Mouse (Mus musculus) adrenal gland, postnatal 25 days (tissue): ENCODE data around the gene Pdzd8. TPM values are rescaled to one million over a fixed set of nuclear protein-coding genes. Genes with fewer than 3 reads are reported as not detected.

Experiments used
- DNase-seq: peaks from one replicate; pipeline ENCODE4 v3.0.0; 2021; ENCODE audit warnings: mixed read lengths
- total RNA-seq: library from RNA; stranded (reverse); gene quantifications from 2 replicates; pipeline ENCODE4 v1.2.3, GENCODE M21; 2021

Gene Pdzd8
- total RNA-seq, 1 experiment from 2014 or later, result 38.9 TPM

DNA sequence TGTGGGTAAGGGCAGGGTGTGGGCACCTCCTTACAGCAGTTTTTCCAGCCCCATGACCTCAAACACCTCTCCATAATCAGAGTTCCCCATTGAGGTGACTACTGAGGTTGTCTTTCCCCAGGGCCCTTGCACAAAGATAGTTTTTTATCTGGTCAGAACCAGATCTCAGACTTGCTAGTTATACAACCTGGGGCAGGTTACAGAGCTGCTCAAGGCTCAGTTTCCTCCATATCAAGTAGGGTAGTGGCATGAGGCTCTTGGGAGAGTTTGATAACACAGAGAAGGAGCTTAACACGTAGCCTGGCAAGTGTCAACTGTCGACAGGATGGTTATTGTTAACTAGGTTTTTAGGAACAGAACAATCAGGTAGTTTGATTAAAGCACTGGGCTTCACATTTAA is 9.3 kb upstream of the Pdzd8 start:
- no peak for DNase-seq

DNA sequence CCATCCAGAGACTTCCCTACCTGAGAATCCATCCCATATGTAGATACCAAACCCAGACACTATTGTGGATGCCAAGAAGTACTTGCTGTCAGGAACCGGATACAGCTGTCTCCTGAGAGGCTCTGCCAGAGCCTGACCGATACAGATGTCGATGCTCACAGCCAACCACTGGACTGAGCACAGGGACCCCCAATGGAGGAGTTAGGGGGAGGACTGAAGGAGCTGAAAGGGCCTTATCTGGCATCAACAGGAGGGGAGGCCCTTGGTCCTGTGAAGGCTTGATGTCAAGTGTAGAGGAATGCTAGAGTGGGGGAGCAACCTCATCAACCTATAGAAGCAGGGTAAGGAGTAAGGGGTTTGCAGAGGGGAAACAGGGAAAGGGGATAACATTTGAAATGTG is 7.2 kb upstream of the Pdzd8 start:
- DNase-seq, result no peak

DNA sequence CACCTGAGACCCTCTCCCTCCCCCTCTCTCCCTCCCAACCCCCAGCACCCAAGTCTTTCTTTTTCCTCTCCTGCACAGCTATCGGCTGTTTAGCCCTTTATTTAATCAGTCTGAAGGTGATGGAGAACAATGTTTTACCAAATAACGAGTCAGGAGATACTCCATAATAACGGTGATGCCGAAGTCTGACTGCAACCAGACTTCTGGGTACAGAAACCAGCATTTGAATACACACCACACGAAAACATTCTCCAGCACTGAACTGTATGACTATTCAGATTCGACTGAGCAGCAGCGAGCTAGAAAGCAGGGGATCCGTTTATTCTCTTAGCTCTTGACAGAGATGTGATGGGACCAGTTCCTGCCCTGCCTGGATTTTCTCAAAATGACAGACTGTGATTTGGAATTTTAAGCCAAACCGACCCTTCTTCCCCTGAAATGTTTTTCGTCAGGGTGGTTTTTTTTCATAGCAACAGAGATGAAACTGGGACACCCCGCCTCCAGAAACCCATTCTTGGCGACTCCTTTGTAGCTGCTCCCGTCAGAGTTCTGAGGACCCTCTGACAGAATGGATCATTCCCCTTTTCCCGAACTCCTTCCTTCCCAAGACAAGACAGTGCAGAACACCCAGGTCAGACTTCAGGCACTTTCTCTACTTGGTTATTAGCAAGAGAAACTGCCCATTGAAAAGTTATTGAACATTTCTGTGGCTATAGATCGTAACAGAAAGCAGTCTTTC is 5.7 kb upstream of the Pdzd8 start:
- DNase-seq, result no peak

DNA sequence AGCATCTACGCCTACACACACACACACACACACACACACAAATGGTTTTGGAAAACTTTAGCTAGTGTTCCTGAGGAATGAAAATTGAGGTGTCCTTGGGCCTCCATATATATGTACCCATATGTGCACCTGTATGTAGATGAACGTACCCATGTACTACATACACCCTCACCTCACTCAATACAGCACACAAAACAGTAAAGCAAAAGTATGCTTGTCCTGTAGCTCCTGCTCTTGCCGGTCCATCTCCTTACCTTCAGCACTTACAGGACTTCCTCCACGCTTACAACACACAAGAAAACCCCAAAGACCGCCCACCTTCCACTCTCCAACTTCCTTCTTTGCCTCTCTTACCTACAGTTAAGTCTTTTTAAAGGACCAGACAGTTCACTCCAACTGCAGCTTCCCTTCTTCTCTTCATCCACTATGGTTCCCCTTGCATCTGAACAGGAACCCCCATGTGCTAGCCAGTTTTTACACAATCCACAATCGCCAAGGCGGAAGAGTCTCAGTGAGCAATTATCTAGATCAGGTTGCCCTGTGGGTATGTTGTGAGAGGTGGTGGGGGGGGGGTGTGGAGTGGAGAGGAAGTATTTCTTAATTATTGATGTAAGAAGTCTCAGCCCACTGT is 4.8 kb upstream of the Pdzd8 start:
- DNase-seq, result no peak

DNA sequence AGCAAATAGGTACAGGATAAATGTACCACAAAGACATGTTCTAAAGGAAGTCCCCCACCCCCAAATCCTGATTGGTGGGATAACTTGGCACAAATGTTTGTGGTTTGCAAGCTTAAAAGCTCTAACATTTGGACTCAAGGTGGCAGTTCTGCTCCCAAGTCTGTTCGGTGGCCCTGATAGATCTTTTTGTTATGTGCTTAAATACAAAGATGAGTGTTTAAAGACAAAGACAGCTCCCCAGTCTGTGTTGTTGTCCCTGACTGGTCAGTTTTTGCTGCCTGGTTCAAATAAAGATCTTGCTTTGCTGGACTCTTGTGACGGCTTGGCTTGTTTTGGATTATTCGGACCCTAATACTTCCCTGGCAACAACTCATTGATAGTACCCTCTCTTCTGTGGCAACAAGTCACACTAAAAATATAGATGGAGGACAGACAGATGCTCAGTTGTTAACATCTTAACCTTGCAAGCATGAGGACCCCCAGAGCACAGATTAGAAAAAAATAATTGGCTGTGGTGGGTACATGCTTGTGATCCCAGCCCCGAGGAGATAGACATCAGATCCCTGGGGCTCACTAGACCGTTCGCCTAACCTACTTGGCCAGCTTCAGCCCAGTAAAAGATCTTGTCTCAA is 3.9 kb upstream of the Pdzd8 start:
- DNase-seq, result no peak

DNA sequence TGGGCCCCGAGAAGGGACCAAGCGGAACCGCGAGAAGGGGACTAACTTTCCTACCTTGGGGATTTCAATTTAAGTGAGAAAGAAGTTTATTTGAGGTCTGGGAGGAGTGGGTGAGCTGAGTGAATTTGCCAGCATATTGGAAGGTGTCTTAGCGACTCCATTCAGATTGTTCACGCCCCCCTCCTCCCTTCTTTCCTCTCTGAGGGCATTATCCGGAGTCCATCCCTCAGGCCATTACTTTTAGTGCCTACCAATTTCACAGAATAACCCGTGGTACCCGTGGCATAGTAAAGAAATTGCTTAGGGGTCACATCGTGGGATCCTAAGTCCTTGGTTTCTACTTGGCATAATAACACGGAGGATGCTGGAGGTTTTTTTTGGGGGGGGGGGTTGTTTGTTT is 745 bp upstream of the Pdzd8 start:
- DNase-seq, result no peak

DNA sequence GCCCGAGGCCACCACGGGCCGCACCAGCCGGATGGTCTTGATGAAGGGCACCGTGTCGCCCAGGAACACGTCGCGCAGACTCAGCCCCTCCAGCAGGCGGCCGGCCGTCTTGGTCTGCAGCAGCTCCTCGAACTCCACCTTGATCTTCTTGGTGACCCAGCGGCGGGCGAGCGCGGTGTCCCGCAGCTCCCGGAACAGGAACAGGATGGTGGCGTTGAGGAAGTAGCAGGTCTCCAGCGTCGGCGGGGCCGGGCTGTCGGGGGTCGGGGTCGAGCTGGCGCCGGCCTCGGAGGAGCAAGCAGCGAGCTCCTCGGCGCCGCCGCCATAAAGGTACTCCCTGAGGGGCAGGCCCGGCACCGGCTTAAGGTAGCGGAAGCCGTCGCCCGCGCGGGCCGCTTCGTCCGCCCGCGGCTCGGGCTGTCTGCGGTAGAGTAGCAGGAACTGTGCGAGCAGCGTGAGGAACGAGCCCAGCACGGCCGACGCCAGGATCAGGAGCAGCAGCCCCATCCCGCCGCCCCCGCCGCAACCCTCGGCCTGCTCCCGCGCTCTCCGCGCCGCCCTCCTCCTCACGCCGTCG is 411 bp downstream of the Pdzd8 start:
- DNase-seq, result peak; percentile 50

DNA sequence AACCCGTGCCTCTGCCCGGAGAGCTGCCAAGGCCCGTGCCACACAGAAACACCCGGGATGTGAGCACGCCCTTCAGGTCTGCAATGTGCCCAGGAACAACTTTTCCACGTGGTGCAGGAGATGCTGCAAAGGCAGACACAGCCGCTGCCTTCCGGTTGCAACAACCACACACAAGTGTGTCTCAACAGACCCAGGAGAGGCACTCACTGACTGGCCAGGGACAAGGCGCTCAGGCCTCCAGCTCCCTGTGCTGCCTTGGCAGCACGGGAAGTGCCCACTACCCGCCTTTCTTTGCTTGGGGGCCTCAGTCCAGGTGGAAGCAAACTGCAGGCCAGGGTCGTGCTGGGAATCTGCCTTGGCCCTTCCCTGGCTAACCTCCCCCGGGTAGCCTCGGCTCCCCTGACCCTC is 1.3 kb downstream of the Pdzd8 start:
- DNase-seq, result peak; percentile 21

DNA sequence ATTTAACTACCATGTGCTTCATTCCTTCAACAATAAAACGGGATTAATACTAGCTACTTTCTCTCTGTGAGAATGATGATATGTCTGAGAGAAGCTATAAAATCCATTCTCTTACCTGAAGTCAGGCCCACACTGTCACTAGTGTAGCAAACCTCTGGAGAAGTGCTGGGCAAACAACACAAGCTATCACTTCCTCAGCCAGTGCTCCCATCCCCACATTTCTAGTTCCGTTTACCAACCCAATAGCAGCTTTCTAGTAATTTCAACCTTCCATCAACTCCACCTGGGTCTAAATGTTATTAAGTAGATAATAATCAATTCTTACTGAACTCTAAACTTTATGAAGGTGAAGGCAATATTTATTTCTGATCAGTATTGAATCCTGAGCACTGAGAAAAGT is 2.6 kb downstream of the Pdzd8 start:
- DNase-seq, result no peak

DNA sequence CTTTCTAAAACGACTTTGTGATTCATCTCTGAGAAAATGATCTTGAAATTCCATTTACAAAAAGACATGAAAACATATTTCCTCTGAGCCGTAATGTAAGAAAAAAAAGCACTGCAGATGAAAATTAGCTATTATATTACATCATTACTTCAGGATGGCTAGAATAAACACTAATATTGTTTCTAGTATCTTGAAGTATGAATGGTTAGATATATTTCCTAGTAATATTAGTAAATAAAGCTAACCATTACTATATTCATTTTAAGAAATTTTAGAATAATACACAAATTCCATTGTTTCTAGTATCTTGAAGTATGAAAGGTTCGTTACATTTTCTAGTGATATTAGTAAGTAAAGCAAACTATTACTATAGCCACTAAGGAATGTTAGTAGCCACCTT is 5.7 kb downstream of the Pdzd8 start:
- DNase-seq, result no peak

DNA sequence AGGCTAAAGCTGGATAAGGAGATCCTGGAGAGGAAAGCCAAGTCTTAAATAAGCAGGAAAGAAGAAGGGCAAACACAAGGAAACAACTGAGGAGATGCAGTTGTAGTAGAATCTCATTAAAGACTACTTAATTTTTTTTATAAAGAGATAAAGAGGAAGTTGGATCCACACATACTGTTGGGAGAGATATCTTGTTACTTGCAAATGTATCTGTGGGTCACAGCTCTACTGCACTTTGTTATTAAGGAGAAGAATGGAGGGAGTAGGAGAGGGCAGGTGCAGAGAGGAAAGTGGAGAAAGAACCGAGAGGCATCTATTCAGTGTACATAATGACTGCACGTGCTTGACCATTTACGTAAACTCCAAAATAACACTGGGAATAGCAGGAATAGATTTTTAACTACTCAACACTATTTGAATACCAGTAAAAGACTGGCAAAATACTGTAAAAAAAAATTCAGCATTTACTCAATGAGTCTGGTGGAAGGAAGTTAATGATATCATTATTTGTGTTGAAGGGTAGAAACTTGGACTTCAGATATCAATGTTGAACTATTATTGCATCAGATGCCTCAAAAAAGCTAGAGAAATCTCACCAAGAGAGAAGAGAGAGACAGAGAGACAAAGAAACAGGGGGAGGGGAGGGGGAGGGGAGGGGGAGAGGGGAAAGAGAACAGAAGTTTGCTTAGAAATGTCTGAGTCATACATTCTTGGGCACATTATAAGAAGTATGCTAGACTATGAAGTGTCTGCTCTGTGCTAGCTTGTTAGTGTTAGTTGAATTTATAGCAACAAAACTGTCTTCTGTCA is 7.5 kb downstream of the Pdzd8 start:
- DNase-seq, result no peak

DNA sequence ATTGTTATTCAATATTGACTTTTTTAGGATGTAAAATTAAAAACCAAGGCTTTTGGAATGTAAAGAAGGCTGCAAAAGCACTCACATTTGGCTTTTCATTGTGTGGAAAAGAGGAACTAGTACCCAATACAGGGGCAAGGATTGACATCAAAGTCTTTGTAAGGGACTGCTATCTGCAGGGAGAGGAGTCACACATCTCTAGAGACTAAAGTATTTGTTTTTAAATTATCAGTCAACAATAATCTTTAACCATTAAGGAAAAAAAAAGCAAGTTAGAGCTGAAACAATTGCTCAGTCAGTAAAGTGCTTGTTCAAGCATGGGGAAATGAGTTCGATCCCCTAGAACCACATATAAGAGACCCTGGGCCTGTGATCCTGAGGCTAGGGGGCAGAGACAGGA is 8.9 kb downstream of the Pdzd8 start:
- no peak for DNase-seq

DNA sequence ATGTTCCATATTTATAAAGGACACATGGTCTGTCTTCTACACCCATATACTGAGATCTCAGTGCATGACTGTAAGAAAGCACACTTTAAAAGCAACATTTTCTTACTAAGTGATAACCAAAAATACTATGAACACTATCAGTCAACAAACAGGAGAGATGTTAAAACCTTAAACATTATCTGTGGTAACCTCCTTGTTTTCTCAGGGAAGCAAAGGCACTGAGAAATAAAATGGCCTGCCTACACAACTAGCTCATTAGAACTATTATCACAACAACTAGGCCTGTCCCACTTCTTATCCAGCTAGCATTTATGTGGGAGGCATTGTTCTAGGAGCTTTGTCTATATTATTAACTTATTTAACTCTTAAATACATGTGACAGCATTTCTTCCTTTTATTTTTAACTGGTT is 14.8 kb downstream of the Pdzd8 start:
- DNase-seq, result no peak

DNA sequence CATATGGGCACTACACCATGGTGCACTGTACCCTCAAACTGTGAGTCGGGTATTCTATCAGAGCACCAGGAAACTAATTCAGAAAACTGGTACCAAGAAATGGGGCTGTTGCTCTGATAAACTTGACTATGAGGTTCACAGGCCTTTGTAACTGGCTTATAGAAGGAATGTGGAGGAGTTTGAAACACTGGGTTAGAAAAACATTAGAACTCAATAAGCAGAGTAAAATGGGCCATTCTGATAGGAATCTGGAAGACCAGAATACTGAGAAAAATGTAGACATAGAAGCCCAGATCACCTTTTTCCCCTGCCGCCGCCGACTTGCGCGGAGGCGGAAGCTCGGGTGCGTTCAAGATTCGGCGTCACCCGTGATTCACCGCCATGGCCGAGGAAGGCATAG is 23.6 kb downstream of the Pdzd8 start, which contains the start of gene Rps12-ps3:
TSS of gene Rps12-ps3 (plus strand) at position 301 of the 400 bp plus-strand sequence.
- no peak for DNase-seq

DNA sequence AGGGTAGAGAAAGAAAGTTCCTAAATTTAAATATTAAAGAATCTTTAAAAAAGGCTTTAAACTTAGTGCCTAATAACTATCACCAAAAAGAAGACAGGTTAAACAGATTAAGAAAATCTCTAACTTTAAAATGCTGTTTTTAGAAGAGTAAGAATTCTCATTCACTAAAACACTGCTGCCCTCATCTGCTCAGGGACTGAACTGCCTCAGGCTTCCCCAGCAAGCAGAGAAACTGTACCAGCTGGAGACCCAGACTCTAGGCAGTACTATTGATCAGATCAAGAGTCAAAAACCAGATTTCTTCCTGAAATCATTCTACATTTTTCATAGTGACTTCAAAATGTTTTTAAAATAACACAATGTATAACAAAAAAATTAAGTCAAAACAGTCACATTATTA is 29.0 kb downstream of the Pdzd8 start:
- peak; percentile 13 for DNase-seq

DNA sequence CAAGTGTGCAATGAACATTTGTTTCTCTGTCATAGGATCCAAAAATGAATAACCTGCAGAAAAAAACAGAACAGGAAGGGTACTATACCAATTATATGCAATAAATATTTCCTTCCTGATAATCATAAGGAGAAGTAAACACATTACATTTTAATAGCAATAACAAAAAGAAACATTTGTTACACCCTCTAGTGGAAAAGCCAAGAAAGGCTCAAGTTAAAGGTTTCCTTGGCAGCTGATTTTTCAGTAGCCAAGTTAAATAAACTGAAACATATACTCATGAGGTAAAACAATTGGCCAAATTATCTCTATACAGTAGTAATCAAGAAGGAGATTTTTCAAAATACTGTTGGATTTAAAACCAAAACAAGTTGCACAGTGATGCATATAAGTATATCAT is 30.3 kb downstream of the Pdzd8 start:
- DNase-seq, result no peak

DNA sequence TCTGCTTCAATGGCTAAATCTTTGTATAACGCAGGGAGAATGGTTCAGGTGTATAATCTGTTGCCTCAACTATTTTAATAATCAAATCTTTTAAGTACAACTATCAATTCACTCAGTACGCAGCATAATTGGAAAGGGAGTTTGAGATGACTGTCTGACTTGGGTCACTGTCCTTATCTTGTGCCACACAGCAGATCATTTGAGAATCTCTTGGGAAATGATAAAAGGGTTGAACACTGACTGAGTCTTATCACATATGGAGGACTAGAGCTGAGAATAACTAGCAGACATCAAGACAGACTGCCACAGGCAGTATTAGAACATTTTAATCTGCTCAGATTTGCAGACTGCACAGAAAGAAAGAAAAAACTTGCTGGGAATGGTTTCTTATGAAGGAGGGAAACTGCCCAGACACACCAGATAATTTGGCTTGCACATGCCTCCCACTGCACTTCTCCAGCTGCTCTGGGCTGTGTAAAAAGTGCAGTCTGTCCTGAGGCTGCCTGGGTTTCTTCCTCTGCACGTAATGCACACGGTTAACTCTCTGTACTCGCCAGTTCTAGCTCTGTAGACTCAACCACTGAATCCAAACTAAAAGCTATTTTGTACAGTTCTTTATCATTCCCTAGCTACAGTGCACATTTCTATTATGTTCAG is 53.3 kb downstream of the Pdzd8 start:
- no peak for DNase-seq

DNA sequence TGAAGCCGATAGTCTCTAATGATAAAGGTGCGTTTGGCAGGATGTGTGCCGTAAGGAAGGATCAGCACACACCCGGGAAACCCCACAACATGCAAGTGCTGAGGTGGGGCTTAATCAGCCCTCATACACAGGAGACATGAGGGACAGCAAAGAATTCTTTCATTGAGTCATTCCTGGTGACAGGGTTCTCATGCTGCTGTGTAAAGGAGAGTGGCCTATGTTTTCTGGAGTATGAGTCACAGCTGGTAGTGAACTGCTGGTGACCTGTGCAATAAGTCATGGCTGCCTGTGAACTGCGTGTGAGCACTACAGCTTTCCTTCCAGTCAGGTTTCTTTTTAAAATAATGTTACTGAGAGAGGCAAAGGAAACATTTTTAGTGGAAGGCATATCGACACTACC is 55.8 kb downstream of the Pdzd8 start:
- DNase-seq, result no peak

DNA sequence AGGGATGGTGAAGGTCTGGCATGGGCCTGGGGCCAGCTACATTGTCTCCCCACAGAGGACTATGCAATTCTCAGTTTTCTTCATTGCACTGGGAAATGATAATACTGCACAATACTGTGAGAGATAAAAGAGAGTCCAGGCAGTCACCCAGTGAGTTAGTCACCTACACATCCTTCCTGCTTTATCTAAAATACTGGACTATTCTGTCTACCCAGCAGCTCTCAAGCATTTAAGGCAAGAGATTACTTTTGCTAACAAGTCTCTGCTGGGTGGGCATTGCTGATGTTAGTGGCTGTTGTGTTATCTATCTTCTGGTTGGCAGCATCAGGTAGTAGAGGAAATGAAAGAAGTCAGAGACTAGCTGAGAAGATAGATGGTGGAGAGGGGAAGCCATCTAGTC is 56.5 kb downstream of the Pdzd8 start:
- no peak for DNase-seq

DNA sequence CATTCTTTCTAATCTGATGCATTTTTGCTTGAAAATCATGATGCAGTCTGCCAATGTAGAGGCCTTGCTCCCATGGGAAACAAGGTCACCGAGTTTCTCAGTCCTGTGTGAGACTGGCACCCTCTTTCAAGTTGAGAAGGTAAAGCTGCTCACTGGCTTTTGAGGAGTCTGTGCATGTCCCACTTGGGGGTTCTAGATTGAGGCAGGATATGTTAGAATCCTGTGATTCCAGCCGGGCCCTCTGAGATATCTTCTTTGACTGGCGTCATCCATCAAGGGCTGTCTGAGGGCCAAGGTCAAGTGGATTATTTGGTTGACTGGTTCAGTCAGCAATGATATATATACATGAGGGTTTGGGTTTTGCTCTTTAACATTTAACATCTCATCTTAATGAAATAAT is 63.6 kb downstream of the Pdzd8 start:
- no peak for DNase-seq

DNA sequence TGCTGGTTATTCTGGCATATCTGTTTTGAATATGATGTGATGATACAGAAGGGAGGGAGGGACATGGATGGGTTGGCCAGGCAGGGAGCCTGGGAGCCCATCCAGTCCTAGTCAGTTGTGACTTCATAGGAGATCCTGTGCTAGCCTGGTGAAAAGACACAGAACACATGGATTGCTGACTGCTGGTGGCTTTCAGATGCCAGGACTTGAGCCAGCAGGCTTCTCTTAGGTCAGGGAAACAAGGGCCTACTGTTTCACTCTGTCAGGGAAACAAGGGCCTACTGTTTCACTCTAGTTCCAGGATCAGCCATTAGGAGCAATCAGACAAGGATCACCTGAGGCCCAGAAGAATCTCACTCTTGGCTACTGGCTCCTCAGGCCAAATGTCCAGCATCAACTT is 64.7 kb downstream of the Pdzd8 start:
- DNase-seq, result no peak

DNA sequence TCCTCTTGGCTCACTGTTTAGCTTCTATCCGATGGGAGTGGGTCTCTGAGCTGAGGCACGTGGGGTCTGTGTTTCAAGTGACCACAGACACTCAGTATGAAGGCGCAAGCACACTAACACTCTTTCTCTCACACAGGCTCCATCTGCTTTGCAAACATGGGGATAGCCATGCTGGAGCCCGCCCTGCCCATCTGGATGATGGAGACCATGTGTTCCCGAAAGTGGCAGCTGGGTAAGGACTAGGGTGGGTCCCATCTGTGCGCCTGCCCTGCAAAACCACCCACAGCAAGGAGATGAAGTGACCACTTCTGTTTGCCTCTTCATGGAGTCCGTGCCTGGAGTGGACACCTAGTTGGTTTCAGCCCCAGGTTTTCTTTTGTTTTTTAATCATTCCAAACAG is 69.2 kb downstream of the Pdzd8 start:
- no peak for DNase-seq
